Comparison of ENCODE assay signal across 8 mouse cellular contexts in the genomic region with DNA sequence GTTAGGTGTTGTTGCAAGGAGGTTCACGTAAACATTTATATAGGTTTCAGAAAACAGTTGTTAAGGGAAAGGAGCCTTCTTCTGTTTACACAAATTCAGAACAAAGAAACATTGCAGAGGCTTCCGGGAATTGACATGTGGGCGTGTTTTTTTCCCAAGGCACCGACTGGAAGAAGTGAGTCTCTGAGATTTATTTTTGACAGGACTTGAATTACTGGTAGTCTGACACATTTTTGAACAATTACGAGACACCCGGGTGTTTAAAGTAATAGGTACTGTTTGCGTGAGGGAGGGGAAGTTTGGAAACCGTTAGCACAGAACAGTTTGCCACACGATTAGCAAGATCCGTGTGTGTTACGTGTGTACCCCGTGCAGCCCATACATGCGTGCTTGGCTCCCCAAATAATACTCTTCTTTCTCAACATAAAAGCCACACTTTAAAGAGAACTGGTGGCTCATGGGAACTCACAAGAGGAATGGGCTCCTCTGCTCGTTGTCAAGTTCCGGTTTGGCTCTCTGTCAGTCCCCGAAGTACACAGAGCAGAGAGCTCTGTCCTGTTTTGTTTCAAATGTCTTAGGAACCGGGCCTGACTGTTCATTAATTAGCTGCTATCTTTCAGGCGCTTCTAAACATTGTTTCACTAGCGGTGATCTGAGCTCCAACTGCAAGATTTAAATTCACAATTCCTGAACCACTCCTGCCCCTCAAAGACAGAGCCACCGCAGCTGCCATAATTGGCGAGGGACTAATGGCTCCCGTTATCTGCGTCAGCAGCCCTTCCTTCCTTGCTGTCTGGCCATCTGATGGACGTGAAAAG.
DNase-seq lines count a peak whose midpoint lies in the region; ATAC-seq and TF ChIP-seq lines count a peak whose summit lies in the region.

No protein-coding gene starts in this region.

- peak; percentile 30; the same call in 1 of the 2 replicates for ATAC-seq in embryonic facial prominence, embryonic 14.5 days (ENCODE audit: low read depth)
- peak; percentile 64 for ATAC-seq in intestine, embryonic 15.5 days
- ATAC-seq in liver, embryonic 16.5 days (ENCODE audit: low read depth): no peak
- ATAC-seq in frontal cortex, adult (ENCODE audit: low TSS enrichment): no peak

- intact Hi-C loops in left cerebral cortex, postnatal 4 days (cut with DNase I): no loop called here

- no peak overlapping the region for H3K9ac ChIP-seq in embryonic facial prominence, embryonic 14.5 days (ENCODE audit: low read depth, low read length)
- no peak overlapping the region for H3K9ac ChIP-seq in intestine, embryonic 15.5 days
- H3K9ac ChIP-seq in liver, embryonic 16.5 days (ENCODE audit: low read depth, low read length): no peak overlapping the region

- no peaks in the 10 kb centered on the region for H3K27me3 ChIP-seq in embryonic facial prominence, embryonic 14.5 days (replicated peaks; ENCODE audit: control insufficient read depth, insufficient read depth, low read length)
- H3K27me3 ChIP-seq in intestine, embryonic 15.5 days (replicated peaks): no peaks in the 10 kb centered on the region
- no peaks in the 10 kb centered on the region for H3K27me3 ChIP-seq in liver, embryonic 16.5 days (ENCODE audit: control insufficient read depth, insufficient read depth, low read depth, low read length)
- H3K27me3 ChIP-seq in small intestine, adult 2 months (ENCODE audit: control insufficient read depth, insufficient read depth, low read length): no peaks in the 10 kb centered on the region

- no peaks in the 10 kb centered on the region for H3K9me3 ChIP-seq in embryonic facial prominence, embryonic 14.5 days (ENCODE audit: control insufficient read depth, low read length)
- no peaks in the 10 kb centered on the region for H3K9me3 ChIP-seq in intestine, embryonic 15.5 days
- no peaks in the 10 kb centered on the region for H3K9me3 ChIP-seq in liver, embryonic 16.5 days (replicated peaks; ENCODE audit: control insufficient read depth, low read length)

- H3K36me3 ChIP-seq in embryonic facial prominence, embryonic 14.5 days (ENCODE audit: control insufficient read depth, insufficient read depth, low read length): no peaks in the 10 kb centered on the region
- H3K36me3 ChIP-seq in intestine, embryonic 15.5 days: no peaks in the 10 kb centered on the region
- H3K36me3 ChIP-seq in liver, embryonic 16.5 days (ENCODE audit: control insufficient read depth, insufficient read depth): no peaks in the 10 kb centered on the region
- no peaks in the 10 kb centered on the region for H3K36me3 ChIP-seq in small intestine, adult 2 months (ENCODE audit: control insufficient read depth, insufficient read depth, low read length)

- DNase-seq in embryonic facial prominence, embryonic 14.5 days (ENCODE audit: low spot score): peak; percentile 56
- peak; percentile 34 for DNase-seq in gonadal fat pad, adult 2 months (ENCODE audit: low read depth)
- DNase-seq in left cerebral cortex, adult 11 months (ENCODE audit: low spot score): no peak
- DNase-seq in left cerebral cortex, postnatal 4 days: no peak

- WGBS in embryonic facial prominence, embryonic 14.5 days: 53% methylated on average over 24 of the region's 24 CpGs
- WGBS in intestine, embryonic 15.5 days: 18% methylated on average over 24 of the region's 24 CpGs
- WGBS in liver, embryonic 16.5 days (ENCODE audit: insufficient replicate concordance): 24% methylated on average over 24 of the region's 24 CpGs
- WGBS in small intestine, adult 2 months: 32% methylated on average over 24 of the region's 24 CpGs

- peak overlapping the region; percentile 49; the same call in 1 of the 2 replicates for H3K27ac ChIP-seq in embryonic facial prominence, embryonic 14.5 days (replicated peaks; ENCODE audit: low read depth, low read length)
- peak overlapping the region; percentile 84 for H3K27ac ChIP-seq in intestine, embryonic 15.5 days
- no peak overlapping the region for H3K27ac ChIP-seq in liver, embryonic 16.5 days (ENCODE audit: low read length)
- peak overlapping the region; percentile 70 for H3K27ac ChIP-seq in small intestine, adult 2 months (ENCODE audit: insufficient read depth, low read depth, low read length)

- no peak for TF ChIP-seq POLR2A in small intestine, adult 2 months (IDR thresholded peaks at IDR 0.05; ENCODE audit: low read depth, low read length)

- H3K4me2 ChIP-seq in embryonic facial prominence, embryonic 14.5 days (ENCODE audit: low read depth, low read length): peak overlapping the region; percentile 18
- peak overlapping the region; percentile 30 for H3K4me2 ChIP-seq in intestine, embryonic 15.5 days (replicated peaks)
- H3K4me2 ChIP-seq in liver, embryonic 16.5 days (ENCODE audit: low read depth, low read length): peak overlapping the region; percentile 12; the same call in 1 of the 2 replicates

- no peak for TF ChIP-seq CTCF in small intestine, adult 2 months (IDR thresholded peaks at IDR 0.05; ENCODE audit: extremely low read depth, insufficient read length, insufficient replicate concordance, low read depth, low read length)

- H3K4me3 ChIP-seq in embryonic facial prominence, embryonic 14.5 days (ENCODE audit: low read depth, low read length): no peak overlapping the region
- H3K4me3 ChIP-seq in intestine, embryonic 15.5 days (replicated peaks): no peak overlapping the region
- no peak overlapping the region for H3K4me3 ChIP-seq in liver, embryonic 16.5 days (ENCODE audit: low read depth, low read length)
- peak overlapping the region; percentile 5; the same call in 1 of the 2 replicates for H3K4me3 ChIP-seq in small intestine, adult 2 months (ENCODE audit: low read depth, low read length)

- peaks cover 7% of the 10 kb centered on the region; the same call in 1 of the 2 replicates for H3K4me1 ChIP-seq in embryonic facial prominence, embryonic 14.5 days (ENCODE audit: control insufficient read depth, insufficient read depth, low read length)
- peaks cover 17% of the 10 kb centered on the region for H3K4me1 ChIP-seq in intestine, embryonic 15.5 days (replicated peaks)
- no peaks in the 10 kb centered on the region; the same call in 1 of the 2 replicates for H3K4me1 ChIP-seq in liver, embryonic 16.5 days (ENCODE audit: control insufficient read depth, low read depth, low read length)
- H3K4me1 ChIP-seq in small intestine, adult 2 months (ENCODE audit: control insufficient read depth, insufficient read depth, insufficient read length, low read length): no peaks in the 10 kb centered on the region; the same call in 1 of the 2 replicates

Comparison
In these comparisons a context has a peak if more than half of its experiments do, and no peak if none do; other contexts are left out.
1. ATAC-seq: peak in embryonic facial prominence, embryonic 14.5 days (single experiment) and intestine, embryonic 15.5 days (single experiment); none in liver, embryonic 16.5 days (single experiment) and frontal cortex, adult (single experiment).
2. DNase-seq: peak in embryonic facial prominence, embryonic 14.5 days (single experiment) and gonadal fat pad, adult 2 months (single experiment); none in left cerebral cortex, adult 11 months (single experiment) and left cerebral cortex, postnatal 4 days (single experiment).
3. Peak in every context shown above with its lines, with median percentiles within 50 percentile points of each other: H3K4me2 ChIP-seq.